Mouse (Mus musculus) inflammation-experienced regulatory T-cells, adult 16 weeks (primary cell): ENCODE results near the gene Trpc1. TPM values are rescaled to one million over a fixed set of nuclear protein-coding genes. Genes with fewer than 3 reads are reported as not detected.

Experiments
- polyA plus RNA-seq: library from polyadenylated mRNA; unstranded; fragments of 100-300 nt; shearing (Covaris generic); gene quantifications from one replicate; pipeline ENCODE4 v1.2.1, GENCODE M21; 2017

Trpc1 gene
- 0.18 TPM for polyA plus RNA-seq

GRCm38 (mm10) chr9:95750037-95750511 is at the start of gene Trpc1:
TSS of gene Trpc1 (minus strand) at chr9:95750375.

Other genes with a start within 250 kb of the Trpc1 start
- 183 TPM for gene U2surp, start 238.4 kb downstream of the Trpc1 start, polyA plus RNA-seq
- gene Paqr9, start 190.7 kb downstream of the Trpc1 start, polyA plus RNA-seq: 0.06 TPM
- 0.15 TPM for gene Pcolce2, start 112.8 kb downstream of the Trpc1 start, polyA plus RNA-seq
- 1.5 TPM for gene Pls1, start 94.9 kb upstream of the Trpc1 start, polyA plus RNA-seq
- 40.7 TPM for gene Atr, start 107.2 kb upstream of the Trpc1 start, polyA plus RNA-seq
- 66.2 TPM for gene Xrn1, start 204.4 kb upstream of the Trpc1 start, polyA plus RNA-seq